Mouse (Mus musculus): ENCODE data around the gene Tmem212.

Gene Tmem212

GRCm38 (mm10) chr3:27843266-27843665 lies 52.9 kb downstream of the Tmem212 start:
- DNase-seq (ENCODE audit: low spot score in 2 of 2), result no peak

- no peak for DNase-seq (ENCODE audit: low spot score in 2 of 2)
Measured at GRCm38 (mm10) chr3:27842856-27843255, 53.3 kb downstream of the Tmem212 start.

DNA sequence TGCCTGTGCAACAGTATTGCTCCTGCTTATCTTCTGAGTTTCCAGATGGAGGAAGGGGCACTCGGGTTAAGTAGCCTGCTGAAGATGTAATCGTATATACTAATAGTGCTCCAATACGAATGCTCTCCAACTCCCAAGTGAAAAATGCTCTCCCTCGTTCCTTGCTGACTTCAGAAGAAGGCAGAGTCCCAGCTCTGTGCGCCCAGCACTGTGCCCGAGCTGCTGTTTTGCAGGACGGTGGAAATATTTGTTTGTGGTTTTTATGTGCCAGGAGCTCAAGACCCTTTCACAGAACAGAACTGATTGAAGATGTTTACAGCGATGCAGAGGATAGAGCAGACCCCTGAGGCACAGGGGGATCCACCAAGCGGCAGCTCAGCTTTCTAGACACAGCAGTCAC lies 55.9 kb downstream of the Tmem212 start:
- no peak for DNase-seq (ENCODE audit: low spot score in 2 of 2)

GRCm38 (mm10) chr3:27839795-27840194 lies 56.4 kb downstream of the Tmem212 start:
- DNase-seq (ENCODE audit: low spot score in 2 of 2), result no peak

GRCm38 (mm10) chr3:27839231-27839630 lies 56.9 kb downstream of the Tmem212 start:
- DNase-seq (ENCODE audit: low spot score in 2 of 2), result no peak

DNA sequence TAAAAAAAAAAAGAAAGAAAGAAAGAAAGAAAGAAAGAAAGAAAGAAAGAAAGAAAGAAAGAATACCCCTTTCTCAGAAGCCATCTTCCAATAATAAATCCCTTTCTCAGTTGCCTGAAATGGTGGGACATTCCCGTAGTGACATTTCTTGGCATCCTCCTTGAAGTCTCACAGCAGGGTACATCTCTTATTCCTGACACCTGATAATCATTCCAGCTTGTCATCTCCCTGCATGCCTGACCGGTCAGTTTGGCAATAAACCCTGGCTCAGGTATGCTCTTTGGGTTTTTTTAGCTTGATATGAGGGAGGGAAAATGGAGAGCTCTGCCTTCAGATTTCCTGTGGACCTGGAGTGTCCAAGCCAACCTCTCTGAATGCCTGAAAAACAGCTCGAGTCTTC lies 59.9 kb downstream of the Tmem212 start:
- no peak for DNase-seq (ENCODE audit: low spot score in 2 of 2)

DNA sequence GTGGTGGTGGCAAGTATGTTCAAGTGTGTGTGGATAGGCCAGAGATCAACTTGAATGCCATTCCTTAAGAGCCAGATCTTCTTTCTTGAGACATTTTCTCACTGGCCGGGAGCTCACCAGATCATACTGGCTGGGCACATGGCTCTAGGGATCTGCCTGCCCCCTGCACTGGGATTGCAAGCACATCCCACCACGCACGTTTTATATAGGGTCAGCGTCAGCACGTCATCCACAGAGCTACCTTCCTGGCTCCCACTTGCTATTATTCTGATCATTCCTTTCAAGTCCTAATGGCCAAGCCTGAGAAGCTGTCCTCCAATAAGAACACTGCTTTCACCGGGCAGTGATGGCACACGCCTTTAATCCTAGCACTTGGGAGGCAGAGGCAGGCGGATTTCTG lies 60.4 kb downstream of the Tmem212 start:
- no peak for DNase-seq (ENCODE audit: low spot score in 2 of 2)

DNA sequence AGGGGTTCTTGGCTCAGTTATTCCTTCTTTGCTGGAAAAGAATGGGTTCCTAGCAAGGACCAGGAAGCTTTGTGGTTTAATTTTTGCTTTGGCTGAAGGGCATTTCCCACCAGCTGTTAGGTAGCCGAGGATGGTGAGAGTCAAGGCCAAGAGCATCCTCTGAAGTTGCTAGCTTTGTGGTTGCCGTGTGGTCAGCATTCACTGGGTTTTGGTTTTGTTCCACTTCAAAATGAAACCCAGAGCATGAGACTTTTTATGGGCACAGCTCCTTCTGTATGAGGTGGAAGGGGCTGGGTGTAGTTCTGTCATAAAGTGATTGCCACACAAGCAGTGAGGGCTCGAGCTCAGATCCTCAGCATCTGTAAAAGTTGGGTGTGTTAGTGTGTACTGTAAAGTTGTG lies 67.4 kb downstream of the Tmem212 start:
- no peak for DNase-seq (ENCODE audit: low spot score in 2 of 2)

DNA sequence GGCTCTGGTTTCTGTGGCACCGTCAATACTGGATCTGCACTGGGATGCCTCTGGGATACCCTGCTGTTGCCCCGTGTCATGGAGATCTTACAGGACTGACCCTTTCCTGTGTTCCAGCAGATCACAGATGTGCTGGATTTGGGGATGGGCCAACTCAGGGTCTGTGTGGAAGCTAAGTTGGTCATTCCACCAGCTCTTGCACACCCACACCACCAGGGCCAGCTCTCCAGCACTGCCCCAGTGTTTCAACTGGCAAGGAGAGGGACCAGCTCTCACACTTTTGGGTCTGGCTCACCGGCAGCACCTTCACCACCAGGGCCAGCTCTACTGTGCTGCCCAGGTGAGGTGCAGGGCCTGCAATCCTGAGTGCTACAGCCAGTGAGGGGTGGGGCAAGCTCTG lies 68.9 kb downstream of the Tmem212 start:
- no peak for DNase-seq (ENCODE audit: low spot score in 2 of 2)

- no peak for DNase-seq (ENCODE audit: low spot score in 2 of 2)
Measured at GRCm38 (mm10) chr3:27825985-27826384, 70.2 kb downstream of the Tmem212 start.

All from frontal cortex, postnatal 36 days (tissue).